12 mouse cellular contexts compared by ENCODE assay signal in genomic region chr19:24017892-24018291, GRCm38 (mm10). TPM values are rescaled to one million over a fixed set of nuclear protein-coding genes. Genes with fewer than 3 reads are reported as not detected.
DNase-seq lines count a peak whose midpoint lies in the region; ATAC-seq and TF ChIP-seq lines count a peak whose summit lies in the region.
"Had no signal": no experiment of that assay in that cellular context is flagged by ENCODE, and none has a peak within 500 bp of the region (broad histone marks: within the 10 kb centered on the region; RNA-seq: fewer than 3 reads in every experiment).

No protein-coding gene starts in this region.

- no peak overlapping the region for H3K4me3 ChIP-seq in midbrain, embryonic 10.5 days
- no peak overlapping the region for H3K4me3 ChIP-seq in midbrain, embryonic 11.5 days (ENCODE audit: low read depth, low read length)
- H3K4me3 ChIP-seq in heart, embryonic 12.5 days = no peak overlapping the region
- H3K4me3 ChIP-seq in small intestine, adult 2 months (ENCODE audit: low read depth, low read length) = no peak overlapping the region
- H3K4me3 ChIP-seq: left cerebral cortex, adult 2 months; stomach, embryonic 15.5 days had no signal

- no peaks in the 10 kb centered on the region for H3K9me3 ChIP-seq in midbrain, embryonic 10.5 days (replicated peaks)
- H3K9me3 ChIP-seq in midbrain, embryonic 11.5 days (ENCODE audit: control insufficient read depth, low read length) = no peaks in the 10 kb centered on the region
- H3K9me3 ChIP-seq in heart, embryonic 12.5 days (replicated peaks) = no peaks in the 10 kb centered on the region
- H3K9me3 ChIP-seq: stomach, embryonic 15.5 days had no signal

- H3K9ac ChIP-seq in midbrain, embryonic 11.5 days (ENCODE audit: low read length) = no peak overlapping the region
- peak overlapping the region; percentile 28 for H3K9ac ChIP-seq in heart, embryonic 12.5 days
- H3K9ac ChIP-seq: liver, embryonic 14.5 days; stomach, embryonic 15.5 days had no signal

- DNase-seq in heart, adult 11 months = peak; percentile 95
- no peak for DNase-seq in heart, adult 9 months (ENCODE audit: low spot score in 2 of 2)
- no peak for DNase-seq in midbrain, embryonic 10.5 days (ENCODE audit: low spot score)
- no peak for DNase-seq in midbrain, embryonic 11.5 days (ENCODE audit: low spot score, missing footprints)
- no peak for DNase-seq in layer of hippocampus, postnatal 14 days (ENCODE audit: low spot score in 2 of 2)
- DNase-seq in embryo, embryonic 9.5 days (ENCODE audit: extremely low spot score) = no peak

- H3K4me1 ChIP-seq in midbrain, embryonic 10.5 days = peaks cover 44% of the 10 kb centered on the region
- peaks cover 16% of the 10 kb centered on the region for H3K4me1 ChIP-seq in midbrain, embryonic 11.5 days (ENCODE audit: control insufficient read depth, insufficient read depth, low read length)
- peaks cover 50% of the 10 kb centered on the region for H3K4me1 ChIP-seq in heart, embryonic 12.5 days (replicated peaks)
- H3K4me1 ChIP-seq in small intestine, adult 2 months (ENCODE audit: control insufficient read depth, insufficient read depth, insufficient read length, low read length) = peaks cover 15% of the 10 kb centered on the region

- H3K27ac ChIP-seq in midbrain, embryonic 10.5 days (replicated peaks) = peak overlapping the region; percentile 89
- no peak overlapping the region for H3K27ac ChIP-seq in midbrain, embryonic 11.5 days (ENCODE audit: low read depth, low read length)
- H3K27ac ChIP-seq in heart, embryonic 12.5 days (ENCODE audit: poor library complexity, severe bottlenecking) = peak overlapping the region; percentile 84
- H3K27ac ChIP-seq in small intestine, adult 2 months (ENCODE audit: insufficient read depth, low read depth, low read length) = peak overlapping the region; percentile 20; the same call in 1 of the 2 replicates
- H3K27ac ChIP-seq: liver, embryonic 14.5 days had no signal

- no peak for TF ChIP-seq POLR2A in small intestine, adult 2 months (IDR thresholded peaks at IDR 0.05; ENCODE audit: low read depth, low read length)

- ATAC-seq in midbrain, embryonic 11.5 days (ENCODE audit: low FRiP score) = no peak
- no peak for ATAC-seq in heart, embryonic 12.5 days (ENCODE audit: insufficient number of reproducible peaks, low FRiP score)
- ATAC-seq: CD4-positive, CD25-positive, alpha-beta regulatory T cell, adult 4 months had no signal

- H3K27me3 ChIP-seq in midbrain, embryonic 10.5 days (ENCODE audit: low read depth, poor library complexity, severe bottlenecking) = no peaks in the 10 kb centered on the region
- no peaks in the 10 kb centered on the region for H3K27me3 ChIP-seq in midbrain, embryonic 11.5 days (ENCODE audit: control insufficient read depth, insufficient read depth, low read length)
- H3K27me3 ChIP-seq in heart, embryonic 12.5 days (replicated peaks) = no peaks in the 10 kb centered on the region
- H3K27me3 ChIP-seq in small intestine, adult 2 months (ENCODE audit: control insufficient read depth, insufficient read depth, low read length) = no peaks in the 10 kb centered on the region
- H3K27me3 ChIP-seq: stomach, embryonic 15.5 days had no signal

- no peak for TF ChIP-seq CTCF in small intestine, adult 2 months (IDR thresholded peaks at IDR 0.05; ENCODE audit: extremely low read depth, insufficient read length, insufficient replicate concordance, low read depth, low read length)

- H3K36me3 ChIP-seq in midbrain, embryonic 10.5 days = no peaks in the 10 kb centered on the region
- no peaks in the 10 kb centered on the region for H3K36me3 ChIP-seq in midbrain, embryonic 11.5 days (ENCODE audit: control insufficient read depth, insufficient read depth, low read length)
- H3K36me3 ChIP-seq in heart, embryonic 12.5 days = peaks cover 13% of the 10 kb centered on the region
- no peaks in the 10 kb centered on the region; the same call in 1 of the 2 replicates for H3K36me3 ChIP-seq in small intestine, adult 2 months (ENCODE audit: control insufficient read depth, insufficient read depth, low read length)
- H3K36me3 ChIP-seq: stomach, embryonic 15.5 days had no signal

- no peak overlapping the region for H3K4me2 ChIP-seq in midbrain, embryonic 11.5 days
- H3K4me2 ChIP-seq in heart, embryonic 12.5 days = no peak overlapping the region; the same call in 1 of the 2 replicates
- H3K4me2 ChIP-seq: stomach, embryonic 15.5 days had no signal

- WGBS in midbrain, embryonic 10.5 days = 54% methylated on average over 3 of the region's 3 CpGs
- WGBS in midbrain, embryonic 11.5 days = 57% methylated on average over 3 of the region's 3 CpGs
- WGBS in heart, embryonic 12.5 days = 58% methylated on average over 3 of the region's 3 CpGs
- 32% methylated on average over 3 of the region's 3 CpGs for WGBS in small intestine, adult 2 months

RNA-seq across cellular contexts. Expression of gene Fam189a2, which starts 12.9 kb away (rescaled TPM):
- 0.95 and 1.1 TPM in 2 replicates for polyA plus RNA-seq in midbrain, embryonic 10.5 days (2016; fragmentation: Nextera tagmentation; extraction: Ambion mirVana)
- polyA plus RNA-seq in midbrain, embryonic 11.5 days (2014; fragmentation: Nextera tagmentation; extraction: Ambion mirVana) = 2.6 and 2.8 TPM in 2 replicates
- 4.6 and 4.8 TPM in 2 replicates for polyA plus RNA-seq in heart, embryonic 12.5 days (2016; fragmentation: Nextera tagmentation; extraction: Ambion mirVana)
- 6.3 and 6.4 TPM in 2 replicates for polyA plus RNA-seq in small intestine, adult 2 months (2012; rRNA removed)
- total RNA-seq in layer of hippocampus, postnatal 14 days (2021) = 10 to 100 TPM; 10.9 to 12.4 TPM
- polyA plus RNA-seq: CD4-positive, CD25-positive, alpha-beta regulatory T cell, adult 4 months had no signal
